Mouse (Mus musculus) embryo, embryonic 11 days (tissue): ENCODE data around the gene Olfr1196.
"Not testable (repeated sequence)": the region's sequence is repeated elsewhere in the genome, so short reads cannot be mapped to it uniquely, and the experiment has no call there.

Experiments used
- DNase-seq: peaks from one replicate; pipeline ENCODE4 v3.0.0-alpha.2; 2015

Olfr1196 gene

DNA sequence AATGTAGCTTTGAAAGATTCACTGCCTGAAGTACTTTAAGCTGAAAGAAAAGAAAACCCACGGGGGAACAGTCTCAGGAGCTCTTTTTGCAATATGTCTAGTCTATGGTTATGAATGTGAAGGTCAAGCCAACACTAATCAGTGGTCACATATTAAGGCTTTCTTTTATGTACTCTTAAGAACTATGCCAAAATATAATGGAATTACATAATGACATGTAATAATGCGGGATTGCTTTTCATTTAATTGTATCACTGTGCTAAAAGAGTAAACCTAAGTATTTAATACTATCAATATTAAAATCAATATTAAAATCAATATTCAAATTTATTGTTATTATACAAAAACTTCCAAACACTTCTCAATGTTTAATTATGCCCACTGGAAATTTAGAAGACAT, at the start of gene Olfr1196:
Gene Olfr1196 (minus strand): TSS at position 101 of the 400 bp plus-strand sequence.
- DNase-seq: no peak

DNA sequence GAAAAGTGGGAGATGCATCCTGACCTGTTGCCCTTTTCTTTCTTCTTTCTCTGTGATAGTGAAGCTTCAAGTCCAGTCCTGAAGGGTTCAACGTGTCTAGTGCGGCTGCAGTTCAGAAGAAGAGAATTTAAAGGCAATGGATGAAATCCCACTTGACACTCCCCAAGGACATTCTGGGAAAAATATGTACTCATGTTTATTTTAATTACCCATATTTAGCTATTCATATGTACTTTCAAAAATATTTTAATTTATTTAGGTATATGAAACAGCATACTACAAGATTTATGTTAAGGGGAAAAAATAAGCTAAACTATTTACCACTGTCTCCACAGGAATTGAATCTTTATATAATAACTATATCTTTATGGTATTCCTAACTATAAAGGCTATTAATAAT, 46.9 kb upstream of the Olfr1196 start, which contains the start of gene Olfr1198:
Gene Olfr1198 (minus strand): TSS at position 101 of the 400 bp plus-strand sequence.
- DNase-seq: no peak

DNA sequence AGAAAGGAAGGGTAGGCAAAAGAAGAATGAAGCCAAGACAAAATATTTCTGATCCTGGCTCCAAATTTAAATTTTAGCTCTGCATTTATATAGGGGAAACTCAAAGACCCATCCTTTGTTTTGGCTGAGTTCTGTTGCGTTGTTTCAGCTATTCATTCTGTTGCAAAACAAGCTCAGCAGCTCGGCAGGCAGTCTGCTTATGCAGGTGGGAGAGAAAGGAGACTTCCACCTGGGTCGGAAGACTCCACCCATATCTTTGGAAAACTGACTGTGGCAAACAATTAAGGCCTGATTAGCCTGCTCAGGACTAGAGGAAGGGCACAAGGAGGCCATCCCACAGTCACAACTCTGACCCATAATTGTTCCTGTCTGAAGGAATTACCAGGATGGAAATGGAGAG, 39.0 kb upstream of the Olfr1196 start:
- DNase-seq: no peak

GRCm38 (mm10) chr2:88732266-88732665, 27.9 kb upstream of the Olfr1196 start, which contains the start of gene Olfr1197:
TSS of gene Olfr1197 (minus strand) at chr2:88732366.
- DNase-seq: no peak

- no peak for DNase-seq
Measured at GRCm38 (mm10) chr2:88689087-88689486, 15.3 kb downstream of the Olfr1196 start, which contains the start of gene Olfr1195. TSS of gene Olfr1195 (minus strand) at chr2:88689187.

GRCm38 (mm10) chr2:88675328-88675727, 29.1 kb downstream of the Olfr1196 start, which contains the start of gene Olfr1193:
TSS of gene Olfr1193 (plus strand) at chr2:88675628.
- DNase-seq: not testable (repeated sequence)

DNA sequence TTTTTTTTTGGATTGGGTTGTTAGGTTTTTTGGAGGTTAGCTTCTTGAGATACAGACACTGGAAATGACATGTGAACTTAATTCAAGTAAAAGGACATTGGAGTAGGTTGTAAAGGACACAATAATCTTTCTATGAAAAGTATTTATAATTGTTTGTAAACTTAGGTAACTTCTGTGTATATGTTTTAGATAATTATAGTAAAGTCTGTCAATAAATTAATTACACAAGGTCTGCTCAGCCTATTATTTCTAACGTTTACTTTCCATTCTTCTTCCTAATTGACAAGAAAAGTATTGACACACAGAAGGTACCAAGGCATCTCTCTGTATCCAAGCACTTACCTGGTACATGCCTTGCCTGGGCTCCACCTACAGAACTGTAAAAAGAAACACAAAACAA, 56.2 kb downstream of the Olfr1196 start, which contains the start of gene Olfr1192-ps1:
Gene Olfr1192-ps1 (plus strand): TSS at position 301 of the 400 bp plus-strand sequence.
- DNase-seq: no peak
